Mouse (Mus musculus) spleen, postnatal 14 days (tissue): ENCODE results near the gene Zfp967.
"Not testable (repeated sequence)": the region's sequence is repeated elsewhere in the genome, so short reads cannot be mapped to it uniquely, and the experiment has no call there.

Source experiments
- DNase-seq, 2 experiments: peaks; one replicate each; pipeline ENCODE4 v3.0.0; 2021 to 2022; ENCODE audit warnings: low spot score in 2 of 2

Zfp967 gene

GRCm38 (mm10) chr2:176520756-176521155 is at the start of gene Zfp967:
Zfp967 (plus strand) TSS chr2:176521056.
- not testable (repeated sequence) for DNase-seq

- DNase-seq, result not testable (repeated sequence)
These were observed 34.2 kb upstream of the Zfp967 start, which contains the start of gene Gm14434 for GRCm38 (mm10) chr2:176486683-176487082. Gm14434 (minus strand) TSS chr2:176486783.
